Mouse (Mus musculus) layer of hippocampus, postnatal 14 days (tissue): ENCODE measurements at regions not wholly inside any gene's neighbourhood (a gene's known extent, or its start where the extent isn't known, plus 50 kb on each side); places are given as distances from the start of the nearest gene placed in this dataset.

Experiments
- DNase-seq, 2 experiments: peaks; one replicate each; pipeline ENCODE4 v3.0.0; 2021 to 2022; ENCODE audit warnings: low spot score in 2 of 2, mixed read lengths in 1 of 2

- DNase-seq, result no peak
Observed at GRCm38 (mm10) chr19:32881443-32881842, 124.1 kb downstream of the Pten start.

- DNase-seq, result no peak
Observed at GRCm38 (mm10) chr19:32884279-32884678, 127.0 kb downstream of the Pten start.

GRCm38 (mm10) chr19:32885481-32886131, 128.3 kb downstream of the Pten start:
- no peak for DNase-seq

DNA sequence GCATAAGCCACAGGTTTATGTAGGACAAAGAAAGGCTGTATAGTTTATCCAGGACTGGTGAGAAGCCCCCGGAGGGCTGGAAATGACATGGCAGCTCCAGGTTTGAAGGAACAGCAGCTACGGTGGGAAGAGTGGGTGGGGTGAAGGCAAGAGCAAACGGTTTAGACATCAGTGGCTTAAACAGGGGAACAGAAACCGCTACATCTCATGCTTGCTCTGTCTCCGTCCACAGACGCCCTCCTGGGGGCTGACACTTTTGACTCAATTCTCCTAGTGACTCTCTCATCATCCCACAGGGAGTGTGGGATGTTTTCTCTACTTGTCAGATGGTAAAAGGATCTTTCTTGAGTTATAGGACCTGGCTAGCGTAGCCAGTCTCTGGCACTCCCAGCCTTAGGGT, 129.9 kb downstream of the Pten start:
- DNase-seq, result no peak

DNA sequence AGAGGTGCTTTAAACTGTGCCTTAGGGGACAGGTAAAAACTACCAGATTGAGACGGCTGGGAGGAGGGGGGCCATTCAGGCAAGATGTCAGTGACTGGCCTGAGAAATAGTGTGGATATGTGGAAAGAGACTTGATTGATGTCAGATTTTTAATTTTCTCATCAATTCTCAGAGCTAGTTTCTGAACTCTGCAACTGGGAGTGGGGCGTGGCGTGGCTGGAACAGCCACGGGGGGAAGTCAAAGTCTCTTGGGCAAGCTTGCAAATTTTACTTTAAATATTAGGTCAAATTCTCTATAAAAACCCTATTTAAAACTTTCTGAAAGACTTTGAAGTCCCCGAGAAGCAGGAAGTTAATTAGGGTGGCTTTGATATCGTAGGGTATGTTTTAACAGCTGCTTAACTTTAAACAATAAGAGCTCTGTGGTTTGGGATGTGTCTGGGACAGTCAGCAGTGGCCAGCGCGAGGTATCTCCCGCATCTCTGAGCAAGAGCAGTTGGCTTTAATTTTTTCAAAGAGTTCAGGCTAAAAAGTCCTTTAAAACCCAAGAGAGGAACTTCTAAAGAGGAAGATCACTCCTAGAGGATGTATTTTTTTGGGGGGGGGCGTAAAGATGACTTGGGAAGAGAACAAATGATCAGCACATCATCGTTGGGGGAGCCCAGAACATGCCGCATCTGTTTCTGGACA, 131.5 kb downstream of the Pten start:
- no peak for DNase-seq

DNA sequence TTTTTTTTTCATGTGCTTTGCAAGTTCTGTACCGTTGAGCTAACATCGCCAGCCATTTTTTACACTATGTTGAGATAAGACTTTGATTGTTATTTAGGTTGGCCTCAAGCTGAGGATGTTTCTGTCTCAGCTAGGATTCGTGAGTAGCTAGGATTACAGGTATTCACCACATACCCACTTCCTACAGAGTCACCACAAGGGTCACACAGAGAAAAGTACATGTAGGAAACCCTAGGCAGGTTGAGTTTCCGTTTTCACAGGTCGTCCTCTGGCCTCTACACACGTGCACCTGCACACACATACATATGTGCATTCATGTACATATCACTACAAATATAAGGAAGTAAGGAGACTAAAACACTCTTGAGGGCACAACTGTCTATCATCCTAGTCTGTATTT, 133.5 kb downstream of the Pten start:
- no peak for DNase-seq

DNA sequence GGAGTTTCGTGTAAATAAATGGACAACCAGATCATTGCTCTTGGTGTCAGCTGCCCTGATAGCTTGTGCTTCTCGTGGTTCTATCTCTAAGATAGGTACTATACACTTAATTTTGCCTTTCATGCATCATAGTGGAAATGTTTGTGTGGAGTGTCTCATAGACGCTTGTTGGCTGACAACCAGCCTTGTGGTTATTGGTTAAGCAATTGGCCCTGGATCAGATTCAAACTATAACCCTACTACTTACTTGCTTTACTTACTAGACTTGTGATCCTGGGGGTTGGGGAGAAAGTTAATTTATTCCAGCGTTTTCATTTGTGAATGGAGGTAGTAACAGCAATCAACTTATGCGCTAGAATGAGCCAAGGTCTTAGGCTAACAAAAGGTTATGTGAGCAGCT, 135.2 kb downstream of the Pten start:
- DNase-seq, result no peak

DNA sequence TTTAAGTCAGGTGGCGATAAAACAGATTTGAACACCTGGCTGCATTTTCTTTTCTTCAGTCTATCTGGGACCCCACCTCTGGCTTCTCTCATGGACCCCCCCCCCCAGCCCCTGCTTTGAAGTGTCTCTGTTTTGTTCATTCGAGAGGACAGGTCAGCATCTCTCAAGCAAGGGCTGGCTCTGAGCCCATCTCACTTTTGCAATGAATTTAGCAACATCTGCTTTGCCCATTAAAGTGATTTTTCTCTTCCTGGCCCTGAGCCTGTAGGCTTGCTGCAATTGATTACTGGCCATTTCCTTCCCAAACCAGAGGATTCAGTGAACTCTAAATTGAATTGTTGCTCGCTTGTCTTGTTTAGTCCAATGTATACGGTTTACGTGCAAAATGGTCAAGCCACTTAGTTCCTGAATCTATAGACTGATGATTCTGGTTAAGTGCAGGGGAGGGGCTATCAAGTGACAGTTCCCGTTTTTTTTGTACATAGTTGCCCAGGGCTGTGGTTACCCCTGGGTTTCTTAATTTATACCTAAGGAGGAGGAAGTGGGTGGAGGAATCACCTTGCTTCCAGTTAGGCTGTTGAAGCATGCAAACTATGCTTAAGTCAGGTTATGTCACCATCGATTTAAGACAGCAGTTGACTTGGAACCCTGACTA, 146.3 kb downstream of the Pten start:
- DNase-seq, result no peak

DNA sequence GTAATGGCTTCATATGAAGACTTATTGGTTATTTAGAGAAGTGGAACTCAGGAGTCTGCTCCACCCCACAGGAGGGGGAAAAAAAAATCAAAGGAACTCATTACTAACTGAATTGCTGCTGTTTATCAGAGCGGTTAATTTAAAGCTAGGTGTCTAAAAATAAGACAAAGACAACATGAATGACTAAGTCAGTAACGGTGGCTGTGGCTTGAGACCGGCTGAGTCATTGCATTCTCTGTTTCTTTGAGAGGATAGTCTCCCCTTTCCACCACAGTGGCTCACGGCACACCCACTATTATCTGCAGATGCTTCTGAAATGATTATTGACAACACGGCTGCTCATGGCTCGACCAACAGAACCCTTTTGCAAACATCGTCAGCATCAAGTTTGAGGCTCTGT, 147.2 kb downstream of the Pten start:
- no peak for DNase-seq

GRCm38 (mm10) chr19:32905901-32906431, 148.7 kb downstream of the Pten start:
- DNase-seq, result no peak

DNA sequence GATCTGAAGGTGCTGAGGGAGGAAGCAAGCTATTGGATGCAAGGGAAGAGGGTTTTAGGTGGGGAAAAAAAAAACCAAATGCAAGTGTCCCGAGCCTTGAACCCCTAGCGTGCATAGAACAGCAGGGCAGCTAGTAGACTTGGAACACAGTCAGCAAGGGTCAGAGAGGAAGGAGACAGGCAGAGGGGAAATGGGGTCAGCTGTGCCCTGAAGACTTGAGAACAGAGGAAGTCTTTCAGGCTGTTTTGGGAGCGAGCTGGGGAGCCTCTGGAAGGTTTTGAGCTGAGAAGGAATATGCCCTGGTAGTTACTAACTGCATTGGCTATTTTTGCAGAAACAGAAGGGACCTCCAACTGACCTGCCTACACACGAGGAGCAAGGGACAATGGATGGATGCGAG, 149.5 kb downstream of the Pten start:
- DNase-seq, result peak in 1 of 2 experiments; percentile 33

GRCm38 (mm10) chr19:32910050-32910462, 152.8 kb downstream of the Pten start:
- DNase-seq, result no peak

- DNase-seq, result no peak
Observed at GRCm38 (mm10) chr19:32912323-32912722, 155.0 kb downstream of the Pten start.

- DNase-seq, result no peak
Observed at GRCm38 (mm10) chr19:32916507-32917280, 159.4 kb downstream of the Pten start.

DNA sequence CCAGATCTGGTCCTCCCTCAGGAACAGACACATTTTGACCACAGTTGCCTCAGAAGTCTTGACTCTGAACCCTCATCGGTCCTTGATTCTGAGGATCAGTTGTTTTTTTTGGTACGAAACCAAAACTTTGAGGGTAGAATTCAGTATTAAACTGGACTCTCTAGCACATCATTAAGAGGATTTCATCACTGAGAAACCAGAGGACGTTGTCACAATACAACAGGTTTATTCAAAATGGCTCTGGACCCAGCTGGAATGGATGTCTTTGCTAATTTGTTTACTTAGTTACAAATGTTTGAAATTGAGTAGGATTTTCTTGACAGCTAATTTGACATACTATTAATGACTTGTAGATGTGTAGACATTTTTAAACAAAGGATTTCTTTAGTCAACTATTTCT, 163.7 kb downstream of the Pten start:
- no peak for DNase-seq

DNA sequence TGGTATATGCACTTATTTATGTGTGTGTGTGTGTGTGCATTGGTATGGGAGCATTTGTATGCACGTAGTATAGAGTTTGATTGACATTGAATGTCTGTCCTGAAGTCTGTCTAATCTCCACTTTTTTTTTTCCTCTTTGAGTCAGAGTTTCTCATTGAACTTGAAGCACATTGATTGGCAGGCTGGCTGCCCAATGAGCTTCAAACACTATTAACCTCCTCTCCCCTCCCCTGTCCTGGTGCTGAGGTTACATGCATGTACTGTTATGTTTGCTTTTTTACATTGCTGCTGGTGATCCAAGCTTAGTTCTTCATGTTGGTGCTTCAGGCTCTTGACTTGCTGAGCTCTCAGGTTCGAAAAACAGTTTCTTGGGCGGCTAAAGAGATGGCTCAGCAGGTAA, 166.6 kb downstream of the Pten start:
- DNase-seq, result no peak

DNA sequence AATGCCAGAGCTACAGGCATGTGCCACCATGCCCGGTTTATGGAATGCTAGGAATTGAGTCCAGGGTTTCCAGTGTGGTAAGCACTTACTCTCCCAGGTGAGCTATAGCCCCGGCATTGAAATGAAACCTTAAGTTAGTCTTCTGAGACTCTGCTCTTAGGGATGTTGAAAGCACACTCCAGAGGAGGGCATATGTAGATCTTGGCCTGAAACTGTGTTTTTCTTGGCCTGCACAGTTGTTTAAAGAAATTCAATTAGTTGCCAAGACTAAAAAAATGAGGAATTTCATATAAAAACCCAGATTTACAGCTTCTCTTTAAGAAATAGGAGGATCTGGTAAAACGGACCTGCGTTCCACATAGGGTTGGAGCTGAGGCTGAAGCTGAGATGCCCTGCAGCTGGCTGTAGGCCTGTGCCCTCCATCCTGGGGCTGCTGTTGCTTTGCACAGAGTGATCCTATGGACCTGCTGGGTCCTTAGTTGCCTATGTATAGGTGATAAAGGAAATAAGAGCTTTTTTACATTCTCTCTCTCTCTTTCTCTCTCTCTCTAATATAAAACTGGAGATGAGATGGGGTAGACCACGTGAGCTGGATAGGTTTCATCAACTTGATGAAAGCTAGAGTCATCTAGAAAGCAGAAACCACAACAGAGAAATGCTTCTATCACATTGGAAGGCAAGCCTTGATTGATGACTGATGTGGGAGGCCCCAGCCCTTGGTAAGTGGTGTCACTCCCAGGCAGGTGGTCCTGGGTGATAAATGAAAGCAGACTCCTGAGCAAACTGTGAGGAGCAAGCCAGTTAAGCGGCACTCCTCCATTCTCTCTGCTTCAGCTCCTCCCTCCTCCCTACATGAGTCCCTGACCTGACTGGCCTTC, 168.6 kb downstream of the Pten start:
- no peak for DNase-seq

GRCm38 (mm10) chr19:32926571-32926970, 169.3 kb downstream of the Pten start:
- no peak for DNase-seq

GRCm38 (mm10) chr19:32933676-32934075, 176.4 kb downstream of the Pten start:
- no peak for DNase-seq

GRCm38 (mm10) chr19:32935638-32936037, 178.3 kb downstream of the Pten start:
- no peak for DNase-seq

DNA sequence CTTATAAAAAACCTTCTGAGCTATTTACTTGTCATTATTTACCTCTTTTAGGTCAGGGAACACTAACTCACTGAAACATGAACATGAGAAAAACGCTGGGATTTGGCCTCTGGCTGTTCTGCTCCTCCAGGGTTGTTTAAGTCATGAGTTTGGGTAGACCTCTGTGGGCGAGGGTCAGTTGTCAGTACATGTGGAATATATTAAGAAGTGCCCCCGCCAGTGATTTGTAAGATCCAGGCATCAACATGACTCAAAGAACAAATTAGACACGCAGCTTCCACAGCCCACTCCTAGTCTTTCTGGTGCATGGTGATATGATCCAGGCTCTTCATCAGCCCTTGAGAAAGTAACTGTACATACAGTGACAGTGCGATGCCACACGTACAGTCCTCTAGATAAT, 180.3 kb downstream of the Pten start:
- no peak for DNase-seq
